Mouse (Mus musculus) ES-E14 (cell line): Measurements from ENCODE around the gene Fbxo6. TPM values are rescaled to one million over a fixed set of nuclear protein-coding genes. Genes with fewer than 3 reads are reported as not detected.

Source experiments
- DNase-seq: peaks from one replicate; pipeline ENCODE4 v3.0.0-alpha.2; 2013; ENCODE audit warnings: low read depth, low spot score
- H3K27ac ChIP-seq: 2 replicates; pipeline ENCODE4 v1.5.1; 2012; ENCODE audit warnings: low read depth, mild to moderate bottlenecking, low read length, moderate library complexity, mixed read lengths; ENCODE audit not compliant: poor library complexity, insufficient read depth, severe bottlenecking
- H3K36me3 ChIP-seq: 2 replicates; pipeline ENCODE4 v1.6.1; 2012; ENCODE audit warnings: mild to moderate bottlenecking, low read length, moderate library complexity, mixed read lengths; ENCODE audit not compliant: control insufficient read depth, poor library complexity, insufficient read depth, severe bottlenecking
- H3K4me1 ChIP-seq, 2 experiments: fragments of 150-350 bp in 1 of 2; sonication (generic) in 1 of 2; 2 replicates each; pipeline ENCODE4 v1.6.1; 2012; ENCODE audit warnings: low read length in 2 of 2, mild to moderate bottlenecking in 1 of 2, mixed read lengths in 1 of 2; ENCODE audit not compliant: control insufficient read depth in 2 of 2, insufficient read depth in 2 of 2, poor library complexity in 1 of 2
- H3K4me3 ChIP-seq, 2 experiments: fragments of 150-350 bp in 1 of 2; sonication (generic) in 1 of 2; 2 replicates each; pipeline ENCODE4 v1.5.1; 2012; ENCODE audit warnings: low read length in 2 of 2, low read depth in 1 of 2, mild to moderate bottlenecking in 1 of 2, mixed read lengths in 1 of 2; ENCODE audit not compliant: insufficient read depth in 1 of 2, poor library complexity in 1 of 2, severe bottlenecking in 1 of 2
- H3K9ac ChIP-seq: 2 replicates; pipeline ENCODE4 v1.6.1; 2012; ENCODE audit warnings: low read depth, mild to moderate bottlenecking, low read length, mixed read lengths; ENCODE audit not compliant: poor library complexity, insufficient read depth, severe bottlenecking
- H3K9me3 ChIP-seq: fragments of 150-350 bp; sonication (generic); 2 replicates; pipeline ENCODE4 v1.6.1; 2012; ENCODE audit warnings: low read depth, mild to moderate bottlenecking, low read length; ENCODE audit not compliant: control insufficient read depth, insufficient read depth
- CHD2 ChIP-seq: IDR thresholded peaks from 2 replicates; pipeline ENCODE4 v1.6.1; 2014; ENCODE audit warnings: mild to moderate bottlenecking, low read depth, low read length, inconsistent platforms
- HCFC1 ChIP-seq: IDR thresholded peaks from 2 replicates; pipeline ENCODE4 v1.6.1; 2012; ENCODE audit warnings: low read length, inconsistent platforms, borderline replicate concordance; ENCODE audit not compliant: insufficient read depth
- MAFK ChIP-seq: IDR thresholded peaks from 2 replicates; pipeline ENCODE4 v1.6.1; 2014; ENCODE audit warnings: mild to moderate bottlenecking, low read depth, low read length, inconsistent platforms; ENCODE audit not compliant: insufficient read depth
- ZC3H11A ChIP-seq: IDR thresholded peaks from 2 replicates; pipeline ENCODE4 v1.6.1; 2012; ENCODE audit warnings: low read depth, mild to moderate bottlenecking, inconsistent platforms, low read length, borderline replicate concordance
- ZNF384 ChIP-seq: IDR thresholded peaks from 2 replicates; pipeline ENCODE4 v1.6.1; 2012; ENCODE audit warnings: low read depth, low read length, inconsistent platforms
- in situ Hi-C, 2 experiments: fragments of 600-800 bp; cut with MboI; formaldehyde crosslinking; loops; one replicate each; pipeline ENCODE4 v1.15.1; 2025; ENCODE audit warnings: low sequenced_read_pairs in 2 of 2, inconsistent platforms in 1 of 2; ENCODE audit not compliant: unreplicated experiment in 2 of 2
- total RNA-seq: library from RNA; depleted of rRNA; stranded (reverse); fragments of 300-350 nt; gene quantifications from 2 replicates; pipeline ENCODE4 v1.2.3, GENCODE M21; 2012; rRNA removed

Gene Fbxo6
- total RNA-seq, 1 experiment: 43.8 TPM

DNA sequence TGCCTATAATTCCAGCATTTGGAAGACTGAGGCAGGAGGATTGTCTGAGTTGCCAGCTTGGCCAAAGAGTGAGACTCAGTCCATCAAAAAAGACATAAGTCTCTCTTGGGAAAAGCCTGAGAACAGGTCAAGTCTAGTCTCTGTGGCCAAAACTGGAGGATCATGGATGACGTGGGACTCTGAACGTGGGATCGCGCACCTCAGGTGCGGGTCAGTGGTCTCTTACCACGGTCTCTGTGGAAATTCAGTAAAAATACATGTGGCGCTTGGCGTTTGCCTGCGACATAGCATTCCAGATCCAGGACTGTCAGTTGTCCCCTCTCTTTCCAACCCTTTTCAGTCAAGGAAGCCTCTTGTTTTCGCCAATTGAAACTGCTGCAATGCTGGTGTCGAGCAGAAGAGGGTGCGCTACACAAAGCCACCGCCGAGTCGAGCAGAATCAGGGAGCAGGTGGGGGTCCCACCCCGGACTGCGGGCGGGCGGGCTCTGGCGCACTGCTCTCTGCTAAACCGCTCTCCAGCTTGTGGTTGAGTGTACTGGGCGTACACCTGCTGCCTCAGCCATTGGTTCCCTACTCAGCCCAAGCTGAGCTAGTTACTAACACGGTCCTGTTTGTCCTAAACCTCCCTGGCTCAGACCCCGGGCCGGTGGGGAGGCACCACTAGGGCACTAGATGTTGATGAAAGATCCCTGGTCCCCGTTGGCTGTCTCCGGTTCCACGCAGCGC is 50.0 kb downstream of the Fbxo6 start:
- Histone ChIP-seq H3K36me3 (no peaks in the 10 kb centered on the region), H3K9ac (peak overlapping the region; percentile 4; the same call in 1 of the 2 replicates), H3K4me1 (peaks cover 2 to 12% of the 10 kb centered on the region in 2 experiments; a peak in 3 of 4 replicates), H3K4me3 (peak overlapping the region; percentile 24 to 43; a peak in 3 of 4 replicates), H3K9me3 (no peaks in the 10 kb centered on the region), H3K27ac (no peak overlapping the region)
- DNase-seq: no peak
- TF ChIP-seq CHD2 (no peak), HCFC1 (0 out of 2 replicates have a peak, but pooled peaks have one; percentile 14)
- in situ Hi-C loops: no loop called here

DNA sequence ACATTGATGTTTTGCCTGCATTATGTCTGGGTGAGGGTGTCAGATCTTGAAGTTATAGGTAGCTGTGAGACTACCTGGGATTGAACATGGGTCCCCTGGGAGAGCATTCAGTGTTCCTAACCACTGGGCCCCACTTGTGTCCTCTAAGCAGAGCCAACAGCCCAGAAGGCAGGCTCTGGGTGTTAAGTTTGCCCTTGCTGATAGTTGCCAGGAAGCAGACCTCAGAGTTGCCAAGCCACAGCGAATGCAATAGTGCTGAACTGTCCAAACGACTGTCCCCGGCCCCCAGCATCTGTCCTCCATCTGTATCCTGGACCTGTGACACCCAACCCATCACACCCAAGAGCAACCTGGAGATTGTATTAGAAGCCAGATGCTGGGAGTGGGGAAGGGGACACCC is 53.3 kb downstream of the Fbxo6 start:
- no peaks in the 10 kb centered on the region for H3K9me3 ChIP-seq
- H3K9ac ChIP-seq: no peak overlapping the region
- no peak overlapping the region for H3K4me3 ChIP-seq
- peaks cover 2 to 17% of the 10 kb centered on the region in 2 experiments; a peak in 3 of 4 replicates for H3K4me1 ChIP-seq
- H3K27ac ChIP-seq: no peak overlapping the region; the same call in 1 of the 2 replicates
- no peak for TF ChIP-seq ZC3H11A
- no peak for TF ChIP-seq ZNF384
- no peak for TF ChIP-seq MAFK
- TF ChIP-seq HCFC1: no peak
- TF ChIP-seq CHD2: no peak
- in situ Hi-C loops: no loop called here
- DNase-seq: no peak
- no peaks in the 10 kb centered on the region for H3K36me3 ChIP-seq

DNA sequence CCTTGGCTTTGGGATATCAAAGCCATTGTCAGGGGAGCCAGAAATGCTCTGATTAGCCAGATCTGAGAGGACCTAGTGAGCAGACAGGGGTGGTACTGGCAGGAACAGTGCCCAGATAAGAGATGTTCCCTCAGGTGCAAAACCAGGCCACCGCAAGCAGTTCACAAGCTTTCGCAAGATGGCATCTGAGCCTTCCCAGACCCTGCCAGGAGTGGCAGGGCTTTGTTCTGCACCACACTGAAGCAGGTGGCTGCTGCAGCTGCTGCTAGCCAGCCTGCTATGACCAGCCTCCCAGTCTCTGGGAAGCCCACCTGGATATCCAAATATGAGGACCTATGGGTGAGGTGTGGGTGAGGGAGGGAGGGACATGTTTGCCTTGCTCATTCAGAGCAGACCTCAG is 54.0 kb downstream of the Fbxo6 start:
- no peak for DNase-seq
- TF ChIP-seq HCFC1: no peak
- TF ChIP-seq CHD2: no peak
- no peak for TF ChIP-seq MAFK
- no peak for TF ChIP-seq ZC3H11A
- no peak for TF ChIP-seq ZNF384
- Histone ChIP-seq H3K36me3 (no peaks in the 10 kb centered on the region), H3K4me3 (no peak overlapping the region), H3K9me3 (no peaks in the 10 kb centered on the region), H3K27ac (no peak overlapping the region), H3K9ac (no peak overlapping the region), H3K4me1 (peaks cover 4 to 19% of the 10 kb centered on the region in 2 experiments)
- in situ Hi-C loops: no loop called here

Other genes starting within 250 kb of the Fbxo6 start
- gene Mfn2, start 247.4 kb downstream of the Fbxo6 start, total RNA-seq: 12.4 and 18.6 TPM in 2 replicates
- gene Plod1, start 215.4 kb downstream of the Fbxo6 start, total RNA-seq: 26.2 and 50.0 TPM in 2 replicates
- gene 2510039O18Rik, start 211.2 kb downstream of the Fbxo6 start, total RNA-seq: 73.5 and 115 TPM in 2 replicates
- 0.95 and 3.8 TPM in 2 replicates for gene Nppb, start 166.4 kb downstream of the Fbxo6 start, total RNA-seq
- gene Nppa, start 151.4 kb downstream of the Fbxo6 start, total RNA-seq: 0.37 TPM in 1 of 2 replicates, not detected in the other
- gene Clcn6, start 113.3 kb downstream of the Fbxo6 start, total RNA-seq: 32.5 and 49.1 TPM in 2 replicates
- 34.0 and 51.7 TPM in 2 replicates for gene Mthfr, start 113.1 kb downstream of the Fbxo6 start, total RNA-seq
- 122 and 158 TPM in 2 replicates for gene Agtrap, start 64.1 kb downstream of the Fbxo6 start, total RNA-seq
- 34.0 and 54.5 TPM in 2 replicates for gene Mad2l2, start 21.8 kb downstream of the Fbxo6 start, total RNA-seq
- 0.76 and 1.3 TPM in 2 replicates for gene Draxin, start 21.4 kb downstream of the Fbxo6 start, total RNA-seq
- gene Fbxo44, start 8.3 kb upstream of the Fbxo6 start, total RNA-seq: 5.1 and 11.0 TPM in 2 replicates
- 16.5 and 23.7 TPM in 2 replicates for gene Fbxo2, start 8.5 kb upstream of the Fbxo6 start, total RNA-seq
- gene Disp3, start 135.8 kb upstream of the Fbxo6 start, total RNA-seq: 1.6 and 2.2 TPM in 2 replicates